Mouse (Mus musculus): ENCODE measurements around the gene Tmprss2.

Tmprss2 gene

DNA sequence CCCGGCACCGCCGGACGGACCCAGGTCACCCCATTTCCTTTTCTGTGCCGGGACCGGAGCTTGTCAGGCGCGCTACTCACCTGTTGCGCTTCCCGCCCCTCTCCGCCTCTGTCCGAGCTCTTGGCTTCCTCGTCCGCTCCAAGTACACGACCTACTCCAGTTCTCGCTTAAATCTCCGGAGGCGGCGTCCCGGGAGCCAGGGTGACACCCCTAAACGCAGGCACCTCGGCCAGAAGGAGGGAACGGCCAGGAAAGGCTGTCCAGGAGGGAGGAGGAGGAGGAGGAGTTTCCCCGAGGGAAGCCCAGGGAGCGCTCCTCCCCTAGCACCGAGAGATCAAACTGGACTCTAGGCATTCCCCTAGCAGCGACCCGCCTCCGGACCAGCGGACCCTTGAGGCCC lies at the start of gene Tmprss2:
Gene Tmprss2 (minus strand): TSS at position 257 of the 400 bp plus-strand sequence.
- DNase-seq, result no peak

DNA sequence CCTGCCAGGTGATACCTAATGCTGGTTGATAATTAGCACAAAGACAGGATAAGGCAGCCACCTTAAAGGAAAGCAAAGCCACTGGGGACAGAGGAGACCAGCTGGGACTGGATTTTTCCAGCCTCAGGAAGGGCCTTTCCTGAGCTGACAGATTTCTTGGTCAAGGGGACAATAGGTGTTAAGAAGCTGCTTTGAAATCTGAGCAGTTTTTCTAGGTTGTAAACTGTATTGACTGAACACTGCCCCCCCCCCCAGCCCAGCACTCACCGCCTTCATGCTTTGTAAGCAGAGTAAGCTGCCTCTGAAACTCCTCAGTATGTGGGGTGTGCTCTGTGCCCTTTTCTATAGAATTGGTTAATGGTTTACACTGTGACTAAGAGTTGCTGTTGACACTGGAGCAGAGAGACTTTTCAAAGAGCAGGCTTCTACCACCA lies 48.2 kb upstream of the Tmprss2 start:
- no peak for DNase-seq

DNA sequence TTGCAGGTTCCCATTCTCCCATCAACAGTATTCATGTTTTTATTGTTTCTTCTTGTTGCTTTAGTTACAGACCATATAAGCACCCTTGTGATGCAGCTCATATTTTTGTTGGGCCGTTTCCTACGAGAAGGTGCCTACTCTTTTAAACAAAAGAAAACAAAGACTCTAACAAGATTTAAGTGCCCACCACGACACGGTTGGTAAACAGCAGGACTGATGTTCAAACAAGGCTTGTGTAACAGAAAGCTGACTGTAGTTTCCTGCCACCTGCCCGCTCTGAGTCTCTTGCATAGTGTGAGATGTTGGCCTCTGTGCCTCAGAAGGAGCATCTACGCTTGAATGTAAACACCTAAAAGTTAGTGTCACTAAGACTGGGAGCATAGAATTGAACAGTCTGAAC lies 47.5 kb upstream of the Tmprss2 start:
- no peak for DNase-seq

DNA sequence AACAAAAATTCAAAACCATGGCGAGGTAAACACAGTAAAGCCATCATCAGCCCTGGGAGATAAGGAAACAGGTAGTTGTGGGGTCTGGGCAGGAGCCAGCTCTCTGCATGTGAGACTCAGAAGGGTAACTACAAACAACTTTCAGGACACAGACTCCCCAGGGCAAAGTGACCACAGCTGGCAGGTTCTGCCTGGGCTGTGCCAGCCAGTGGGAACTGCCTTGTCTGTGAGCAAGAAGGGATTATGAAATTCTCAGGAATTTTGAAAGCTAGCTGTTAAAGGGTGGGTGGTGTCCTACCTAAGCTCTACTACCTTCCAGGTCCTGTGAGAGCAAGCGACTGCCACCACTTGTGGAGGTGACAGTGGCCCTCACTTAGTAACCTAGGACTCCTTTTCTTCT lies 44.8 kb upstream of the Tmprss2 start:
- no peak for DNase-seq

DNA sequence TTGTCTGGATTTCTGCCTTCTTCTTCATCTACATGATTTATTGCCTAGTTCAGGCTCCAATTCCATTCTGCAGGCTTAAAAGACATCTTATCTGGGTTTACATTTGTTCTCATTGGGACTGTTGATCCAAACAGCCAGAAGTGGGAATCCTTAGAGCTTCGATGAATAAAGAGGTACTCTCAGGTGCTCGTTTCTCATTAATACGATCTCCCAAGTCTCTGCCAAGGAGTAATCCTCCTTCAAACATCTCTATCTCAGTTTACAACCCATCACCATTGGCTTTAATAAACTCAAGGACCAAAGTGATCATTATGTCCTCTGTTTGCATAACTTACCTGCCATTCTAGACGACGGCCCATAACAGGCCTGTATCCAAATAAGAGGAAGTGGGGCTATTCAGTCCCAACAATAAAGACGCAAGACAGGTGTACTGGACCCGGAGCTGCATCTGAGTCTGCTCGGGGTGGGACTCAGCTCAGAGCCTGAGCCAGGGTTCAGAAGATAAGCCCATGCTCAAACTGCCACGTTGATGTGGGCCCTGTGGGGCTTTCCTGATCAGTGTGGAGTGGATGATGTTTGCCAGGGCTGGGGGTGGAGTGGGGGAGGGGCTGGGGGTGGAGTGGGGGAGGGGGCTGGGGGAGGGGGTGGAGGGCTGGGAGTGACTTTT lies 38.7 kb upstream of the Tmprss2 start:
- no peak for DNase-seq

DNA sequence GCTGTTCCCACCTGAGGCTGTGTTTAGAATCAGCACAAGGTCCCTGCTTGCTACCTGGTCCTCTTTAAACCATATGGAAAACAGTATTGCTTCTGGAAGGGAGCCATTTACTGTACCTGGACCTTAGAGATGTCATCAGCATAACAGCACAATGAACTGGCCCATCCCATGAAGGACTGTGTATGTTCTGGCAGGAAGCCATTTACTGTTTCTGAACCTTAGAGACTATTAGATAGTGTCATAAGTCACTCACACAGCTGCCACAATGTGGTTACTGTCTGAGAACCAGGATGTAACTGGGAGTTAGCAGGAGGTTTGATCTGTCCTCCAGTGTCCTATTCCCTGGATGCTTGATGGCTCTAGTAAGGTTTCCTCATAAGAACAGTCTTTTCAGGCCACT lies 33.7 kb upstream of the Tmprss2 start:
- DNase-seq, result no peak

DNA sequence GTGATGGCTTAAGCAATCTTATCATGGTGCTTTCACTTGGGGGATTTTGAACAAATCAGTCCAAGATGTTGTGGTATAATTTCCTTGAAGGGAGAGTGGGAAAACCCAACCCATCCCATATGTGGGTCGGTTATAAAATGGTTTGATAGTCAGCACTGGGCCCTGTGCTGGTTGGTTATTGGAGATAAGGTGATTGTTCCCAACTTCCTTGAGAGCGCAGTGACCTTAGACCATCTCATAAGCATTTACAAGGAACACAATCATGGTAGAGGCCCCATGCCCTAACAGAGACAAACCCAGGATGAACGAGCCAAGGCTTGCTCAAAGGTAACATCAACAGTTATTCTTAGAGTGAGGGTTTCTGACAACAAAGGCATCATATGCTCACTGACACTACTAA lies 28.6 kb upstream of the Tmprss2 start:
- DNase-seq, result no peak

- DNase-seq, result no peak
Measured at GRCm38 (mm10) chr16:97632880-97633484, 22.0 kb upstream of the Tmprss2 start.

DNA sequence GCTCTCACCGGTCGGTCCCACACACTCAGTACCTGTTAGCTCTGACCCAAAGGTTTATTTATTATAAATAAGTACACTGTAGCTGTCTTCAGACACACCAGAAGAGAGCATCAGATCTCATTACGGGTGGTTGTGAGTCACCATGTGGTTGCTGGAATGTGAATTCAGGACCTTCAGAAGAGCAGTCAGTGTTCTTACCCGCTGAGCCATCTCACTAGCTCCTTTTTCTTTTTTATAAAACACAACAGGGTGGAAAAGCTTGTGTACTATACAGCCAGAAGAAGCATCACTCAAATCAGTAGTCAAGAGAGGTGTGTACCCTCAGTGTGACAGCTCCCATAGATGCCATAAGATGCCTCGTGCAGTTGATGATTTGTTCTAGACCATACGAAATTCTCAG lies 12.2 kb upstream of the Tmprss2 start:
- DNase-seq, result no peak

DNA sequence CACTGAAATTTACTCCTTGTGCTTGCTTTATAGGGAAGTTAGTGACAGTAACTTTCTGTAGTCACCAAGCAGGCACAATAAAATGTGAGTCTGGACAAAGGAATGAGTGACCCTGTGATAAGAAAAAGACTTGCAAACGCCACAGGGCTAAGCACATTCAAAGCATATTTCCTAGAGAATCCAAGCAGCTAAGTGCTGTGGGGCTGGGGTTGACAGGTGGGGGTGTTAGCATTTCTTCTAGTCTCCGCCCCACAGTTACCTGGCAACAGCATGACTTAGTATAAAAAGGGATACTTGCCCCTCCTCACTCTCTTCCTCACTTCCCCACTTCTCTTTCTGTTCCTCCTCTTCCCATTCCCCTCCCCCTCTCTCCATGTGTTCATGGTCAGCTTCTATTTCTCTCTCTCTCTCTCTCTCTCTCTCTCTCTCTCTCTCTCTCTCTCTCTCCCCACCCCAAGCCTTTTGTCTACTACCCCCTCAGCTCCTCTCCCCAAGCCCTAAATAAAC lies 11.4 kb upstream of the Tmprss2 start:
- DNase-seq, result no peak

- no peak for DNase-seq
Measured at GRCm38 (mm10) chr16:97618285-97618684, 7.3 kb upstream of the Tmprss2 start.

DNA sequence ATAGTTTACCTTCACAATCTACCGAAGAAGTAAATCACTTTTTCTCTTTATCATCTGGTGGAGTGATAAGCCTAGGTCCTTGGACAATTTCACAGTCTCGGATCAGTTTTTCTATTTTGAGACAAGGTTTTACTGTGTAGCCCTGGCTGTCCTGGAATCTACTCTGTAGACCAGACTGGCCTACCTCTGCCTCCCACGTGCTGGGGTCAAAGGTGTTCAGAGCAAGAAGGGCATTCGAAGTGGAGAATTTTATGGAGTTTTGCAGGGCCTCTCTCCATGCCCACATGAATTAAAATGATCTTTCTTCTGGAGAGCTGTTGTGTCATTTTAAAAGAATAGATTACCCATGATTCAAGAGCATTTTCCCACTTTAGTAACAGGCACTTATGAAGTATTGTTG lies 1.0 kb upstream of the Tmprss2 start:
- no peak for DNase-seq

GRCm38 (mm10) chr16:97610246-97610645 lies 749 bp downstream of the Tmprss2 start:
- no peak for DNase-seq

DNA sequence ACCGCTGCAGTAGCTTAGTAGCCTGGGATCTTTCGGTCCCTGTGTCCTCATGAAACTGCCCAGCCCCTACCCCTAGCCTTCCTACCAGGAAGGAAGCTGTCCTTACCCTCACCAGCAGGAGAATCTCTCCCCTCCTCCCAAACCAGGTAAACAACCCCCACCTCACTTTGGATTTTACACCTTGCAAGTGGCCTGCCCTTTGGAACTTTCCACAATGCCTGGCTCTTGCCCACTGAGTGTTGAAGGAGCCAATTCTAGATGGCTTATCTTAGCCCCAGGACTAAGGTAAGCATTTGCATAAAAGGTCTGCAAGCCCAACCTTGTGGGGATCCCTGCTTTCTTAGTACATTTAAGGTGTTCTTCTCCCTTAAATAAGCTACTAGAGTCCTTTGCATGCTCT lies 1.3 kb downstream of the Tmprss2 start:
- DNase-seq, result no peak

- no peak for DNase-seq
Measured at GRCm38 (mm10) chr16:97607956-97608355, 3.0 kb downstream of the Tmprss2 start.

DNA sequence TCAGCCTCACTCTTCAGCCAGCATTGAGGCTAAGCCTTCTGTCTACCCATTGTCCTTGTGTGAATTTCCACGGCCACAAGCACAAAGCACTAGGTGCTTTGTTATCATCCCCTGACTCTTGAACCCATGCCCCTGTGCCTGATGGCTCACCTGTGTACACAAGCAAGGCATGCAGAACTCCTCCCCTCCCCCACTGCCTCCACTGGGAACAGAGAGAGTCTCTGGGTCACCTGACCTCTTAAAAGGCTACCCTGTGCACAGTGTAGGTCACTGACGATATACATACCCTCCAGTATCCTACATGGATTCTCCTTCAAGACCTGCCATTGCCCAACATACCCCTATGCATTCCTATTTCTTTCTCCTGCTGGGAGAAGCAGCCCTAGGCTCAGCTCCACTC lies 4.2 kb downstream of the Tmprss2 start:
- DNase-seq, result no peak

DNA sequence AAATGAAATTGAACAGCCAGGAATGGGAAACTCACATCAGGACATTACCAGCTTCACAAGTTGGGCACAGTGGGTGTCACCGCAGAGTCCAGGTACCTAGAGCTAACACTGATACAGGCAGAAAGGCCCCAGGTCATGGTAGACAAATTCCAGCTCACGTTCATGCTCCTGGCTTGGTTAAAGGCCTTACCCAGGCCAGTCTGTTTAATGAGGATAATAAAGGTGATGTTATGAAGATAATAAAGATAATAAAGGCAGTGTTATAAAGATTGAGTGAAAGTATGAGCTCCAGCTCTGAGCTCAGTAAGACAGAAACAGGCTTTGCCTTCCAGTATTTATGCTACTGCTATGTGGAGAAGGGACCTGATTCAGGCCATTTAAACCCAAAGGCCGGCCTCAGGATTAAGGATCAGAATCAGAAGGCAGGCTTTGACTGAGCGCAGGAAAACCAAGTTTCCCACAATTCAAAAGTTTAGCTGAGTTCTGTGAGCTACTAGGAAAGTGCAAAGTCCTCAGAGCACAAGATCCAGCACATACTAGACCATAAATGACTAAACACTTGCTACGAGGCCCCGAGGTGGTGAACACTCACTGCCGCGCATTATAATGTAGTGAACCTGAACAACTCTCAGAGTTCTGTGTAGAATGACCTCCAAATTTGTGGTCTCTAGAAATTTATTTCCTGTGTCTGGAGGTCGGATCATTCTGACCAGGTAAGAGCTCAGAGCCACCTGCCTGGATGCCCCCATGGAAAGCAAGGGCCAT lies 4.9 kb downstream of the Tmprss2 start:
- DNase-seq, result no peak

- no peak for DNase-seq
Measured at GRCm38 (mm10) chr16:97602256-97602655, 8.7 kb downstream of the Tmprss2 start.

- DNase-seq, result no peak
Measured at GRCm38 (mm10) chr16:97600591-97600990, 10.4 kb downstream of the Tmprss2 start.

GRCm38 (mm10) chr16:97598046-97598445 lies 12.9 kb downstream of the Tmprss2 start:
- DNase-seq, result no peak

DNA sequence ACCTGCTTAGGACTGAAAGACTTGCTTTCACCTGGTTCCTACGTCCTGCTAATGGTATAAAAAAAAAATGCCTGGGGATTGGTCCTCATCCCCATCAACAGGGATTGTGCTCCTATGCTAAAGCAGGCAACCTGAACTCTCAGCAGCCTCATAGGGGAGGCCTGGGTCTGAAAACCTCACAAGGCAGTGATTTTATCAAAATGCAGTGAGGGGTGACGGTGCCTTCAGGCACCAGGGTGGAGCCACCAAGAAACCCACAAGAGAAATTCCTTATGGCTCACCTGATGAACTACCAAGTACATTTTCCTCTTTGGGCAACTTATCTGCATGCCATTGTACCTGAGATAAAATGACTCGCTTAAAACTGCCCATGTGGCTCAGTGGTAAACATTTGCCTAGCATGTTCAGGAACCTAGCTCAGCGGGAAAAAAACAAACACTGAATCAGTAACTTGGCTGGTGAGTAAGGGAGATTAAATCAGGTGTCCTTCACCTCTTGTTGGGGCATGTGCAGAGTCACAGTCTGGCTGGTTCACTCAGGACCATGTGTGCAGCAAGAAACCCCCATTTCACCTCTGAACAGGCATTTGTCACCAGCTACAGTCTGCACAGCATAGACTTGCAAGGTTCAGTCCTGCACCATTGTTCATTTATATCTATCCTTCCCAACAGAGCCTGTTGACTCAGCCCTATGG lies 17.0 kb downstream of the Tmprss2 start:
- DNase-seq, result no peak

DNA sequence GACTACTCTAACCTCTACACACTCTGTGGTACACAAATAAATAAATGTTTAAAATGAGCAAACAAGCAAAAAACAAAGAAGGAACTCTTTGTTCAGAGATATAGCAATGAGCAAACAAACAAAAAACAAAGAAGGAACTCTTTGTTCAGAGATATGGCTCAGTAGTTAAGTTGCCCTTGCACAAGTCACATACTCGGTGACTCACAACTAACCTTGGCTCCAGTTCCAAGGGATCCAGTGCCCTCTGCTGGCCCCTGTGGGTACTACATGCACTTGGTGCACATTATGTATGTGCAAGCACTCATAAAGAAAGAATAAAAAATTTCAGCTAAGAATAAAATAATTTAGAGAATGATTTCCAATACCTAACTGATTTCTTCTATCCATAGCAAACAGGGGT lies 17.9 kb downstream of the Tmprss2 start:
- DNase-seq, result peak; percentile 42 to 78

DNA sequence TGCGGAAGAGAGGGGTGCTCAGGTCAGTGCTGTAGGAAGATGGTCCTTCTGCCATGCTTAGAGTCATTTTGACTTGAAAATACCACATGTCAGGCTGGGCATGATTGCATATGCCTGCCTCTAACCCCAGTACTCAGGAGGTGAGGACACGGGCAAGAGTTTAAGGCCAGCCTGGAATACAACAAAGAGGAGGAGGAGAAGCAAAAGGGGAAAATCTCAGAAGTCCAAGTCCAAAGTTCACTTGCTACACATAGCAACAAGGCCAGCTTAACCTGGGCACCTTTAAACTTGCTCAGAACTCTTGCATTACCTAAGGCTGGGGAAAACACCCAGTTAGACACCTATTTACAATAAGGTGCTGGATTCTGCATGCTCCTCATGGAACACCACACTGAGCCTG lies 19.5 kb downstream of the Tmprss2 start:
- no peak for DNase-seq
